Mouse (Mus musculus) small intestine, adult 2 months (tissue): ENCODE data around the gene Gstp3. TPM values are rescaled to one million over a fixed set of nuclear protein-coding genes. Genes with fewer than 3 reads are reported as not detected.
"Not testable (repeated sequence)": the region's sequence is repeated elsewhere in the genome, so short reads cannot be mapped to it uniquely, and the experiment has no call there.

Experiments used
- H3K27ac ChIP-seq: fragments of 200-500 bp; 2 replicates; pipeline ENCODE4 v1.5.1; 2012; ENCODE audit warnings: low read depth, low read length, control low read depth, inconsistent platforms; ENCODE audit not compliant: insufficient read depth
- H3K27me3 ChIP-seq: fragments of 200-500 bp; 2 replicates; pipeline ENCODE4 v1.6.1; 2012; ENCODE audit warnings: mild to moderate bottlenecking, moderate library complexity, low read length, inconsistent platforms; ENCODE audit not compliant: control insufficient read depth, insufficient read depth
- H3K36me3 ChIP-seq: fragments of 200-500 bp; 2 replicates; pipeline ENCODE4 v1.6.1; 2012; ENCODE audit warnings: mild to moderate bottlenecking, low read length, control low read depth, inconsistent platforms; ENCODE audit not compliant: control insufficient read depth, insufficient read depth
- H3K4me1 ChIP-seq: fragments of 200-500 bp; 2 replicates; pipeline ENCODE4 v1.6.1; 2012; ENCODE audit warnings: low read length, inconsistent platforms, mixed read lengths; ENCODE audit not compliant: control insufficient read depth, insufficient read depth, insufficient read length
- H3K4me3 ChIP-seq: fragments of 200-500 bp; 2 replicates; pipeline ENCODE4 v1.5.1; 2012; ENCODE audit warnings: low read depth, mild to moderate bottlenecking, control low read depth, inconsistent platforms, low read length, moderate library complexity
- CTCF ChIP-seq: fragments of 200-500 bp; IDR thresholded peaks from 2 replicates; pipeline ENCODE4 v1.5.1; 2012; ENCODE audit warnings: low read depth, mild to moderate bottlenecking, control low read depth, inconsistent platforms, low read length, moderate library complexity, mixed read lengths; ENCODE audit not compliant: insufficient replicate concordance, insufficient read length; ENCODE audit errors: extremely low read depth
- POLR2A ChIP-seq: fragments of 200-500 bp; IDR thresholded peaks from 2 replicates; pipeline ENCODE4 v1.6.1; 2012; ENCODE audit warnings: low read depth, mild to moderate bottlenecking, control low read depth, inconsistent platforms, low read length, moderate library complexity
- WGBS: fragments of 180-500 bp; shearing (Covaris S2); methylation state at CpG from one replicate; pipeline ENCODE4 v1.1.7; 2018; 5-methylcytosine and 5-hydroxymethylcytosine counted together
- polyA plus RNA-seq: library from polyadenylated mRNA; depleted of rRNA; stranded (reverse); fragments of >200 nt; gene quantifications from 2 replicates; pipeline ENCODE4 v1.2.3, GENCODE M21; 2012

The Gstp3 gene
- polyA plus RNA-seq, 1 experiment, result 15.0 TPM

- 28% methylated on average over 8 of the region's 8 CpGs for WGBS
- TF ChIP-seq CTCF, result no peak
- no peak for TF ChIP-seq POLR2A
These were observed 12.5 kb downstream of the Gstp3 start for GRCm38 (mm10) chr19:4046866-4047254.

GRCm38 (mm10) chr19:4045966-4046865, 13.2 kb downstream of the Gstp3 start, which contains the start of gene Gstp2:
Gene Gstp2, minus strand, starts transcription at chr19:4046023.
- H3K36me3 ChIP-seq, result no peaks in the 10 kb centered on the region
- H3K27ac ChIP-seq, result peak within 1 kb of the TSS; percentile 98
- H3K4me1 ChIP-seq, result peaks cover 13% of the 10 kb centered on the region
- peak within 1 kb of the TSS; percentile 19 for H3K4me3 ChIP-seq
- WGBS, result 8% methylated on average over 16 of the region's 16 CpGs
- TF ChIP-seq POLR2A (no peak), CTCF (peak; percentile 41; the same call in 1 of the 2 replicates)
- no peaks in the 10 kb centered on the region for H3K27me3 ChIP-seq

More at GRCm38 (mm10) chr19:4046866-4047254, 12.5 kb downstream of the Gstp3 start:
- Histone ChIP-seq H3K27me3 (no peaks in the 10 kb centered on the region), H3K36me3 (no peaks in the 10 kb centered on the region), H3K4me1 (peaks cover 12% of the 10 kb centered on the region), H3K27ac (peak overlapping the region; percentile 98), H3K4me3 (peak overlapping the region; percentile 30; the same call in 1 of the 2 replicates)

- H3K36me3 ChIP-seq, H3K27ac ChIP-seq, H3K27me3 ChIP-seq, H3K4me3 ChIP-seq: not testable (repeated sequence)
- peaks cover 13% of the 10 kb centered on the region for H3K4me1 ChIP-seq
- 82% methylated on average over 5 of the region's 5 CpGs for WGBS
These were observed 15.3 kb downstream of the Gstp3 start for GRCm38 (mm10) chr19:4044109-4044508.

GRCm38 (mm10) chr19:4042124-4042523, 17.2 kb downstream of the Gstp3 start:
- WGBS, result 35% methylated on average over 14 of the region's 14 CpGs
- Histone ChIP-seq H3K36me3 (no peaks in the 10 kb centered on the region), H3K4me1 (peaks cover 10% of the 10 kb centered on the region), H3K27me3 (no peaks in the 10 kb centered on the region), H3K4me3 (peak overlapping the region; percentile 64), H3K27ac (peak overlapping the region; percentile 64)
- TF ChIP-seq CTCF (no peak), POLR2A (peak; percentile 52; the same call in 1 of the 2 replicates)

GRCm38 (mm10) chr19:4041500-4041899, 17.9 kb downstream of the Gstp3 start:
- not testable (repeated sequence) for H3K4me1 ChIP-seq, H3K36me3 ChIP-seq, H3K27me3 ChIP-seq
- Histone ChIP-seq H3K27ac (peak overlapping the region; percentile 63), H3K4me3 (peak overlapping the region; percentile 64)
- whole genome bisulfite sequencing, result 89% methylated on average over 4 of the region's 4 CpGs

GRCm38 (mm10) chr19:4040941-4041340, 18.4 kb downstream of the Gstp3 start:
- 89% methylated on average over 5 of the region's 5 CpGs for WGBS
- H3K27ac ChIP-seq, H3K36me3 ChIP-seq, H3K4me1 ChIP-seq, H3K4me3 ChIP-seq, H3K27me3 ChIP-seq: not testable (repeated sequence)

GRCm38 (mm10) chr19:4037788-4038232, 21.6 kb downstream of the Gstp3 start, which contains the start of gene Gstp1:
Gene Gstp1, minus strand, starts transcription at chr19:4037985.
- under 1% methylated on average over 26 of the region's 26 CpGs for WGBS

GRCm38 (mm10) chr19:4037154-4037787, 22.1 kb downstream of the Gstp3 start:
- H3K36me3 ChIP-seq, H3K27me3 ChIP-seq: not testable (repeated sequence)
- peak overlapping the region; percentile 89 for H3K4me3 ChIP-seq
- 16% methylated on average over 7 of the region's 8 CpGs for WGBS
- H3K4me1 ChIP-seq, result peaks cover 22% of the 10 kb centered on the region
- peak overlapping the region; percentile 65 for H3K27ac ChIP-seq

More at GRCm38 (mm10) chr19:4037788-4038232, 21.6 kb downstream of the Gstp3 start, which contains the start of gene Gstp1:
- Histone ChIP-seq H3K4me1 (peaks cover 20% of the 10 kb centered on the region; the same call in 1 of the 2 replicates), H3K27me3 (no peaks in the 10 kb centered on the region), H3K4me3 (peak within 1 kb of the TSS; percentile 89), H3K27ac (peak within 1 kb of the TSS; percentile 93), H3K36me3 (peaks cover 6% of the 10 kb centered on the region)
- TF ChIP-seq POLR2A, result peak; percentile 93
- TF ChIP-seq CTCF, result peak; percentile 48; the same call in 1 of the 2 replicates
